Mouse (Mus musculus) macrophage (primary cell): ENCODE results near the gene Tm7sf3. TPM values are rescaled to one million over a fixed set of nuclear protein-coding genes. Genes with fewer than 3 reads are reported as not detected.

Source experiments
- H3K27ac ChIP-seq: fragments of 350-480 bp; formaldehyde crosslinking; 2 replicates; pipeline ENCODE4 v1.9.0; 2021
- H3K36me3 ChIP-seq: fragments of 350-480 bp; formaldehyde crosslinking; 2 replicates; pipeline ENCODE4 v1.9.0; 2021; ENCODE audit errors: inconsistent target
- H3K4me3 ChIP-seq: fragments of 350-480 bp; formaldehyde crosslinking; 2 replicates; pipeline ENCODE4 v1.9.0; 2021; ENCODE audit errors: inconsistent target
- H3K79me2 ChIP-seq: fragments of 350-480 bp; formaldehyde crosslinking; 2 replicates; pipeline ENCODE4 v1.9.0; 2021; ENCODE audit errors: inconsistent target
- WGBS: methylation state at CpG from one replicate; pipeline ENCODE4 v1.1.7; 2026; ENCODE audit warnings: inconsistent platforms; ENCODE audit not compliant: missing documents; 5-methylcytosine and 5-hydroxymethylcytosine counted together
- polyA plus RNA-seq: library from polyadenylated mRNA; stranded (reverse); fragments of 250-400 nt; gene quantifications from 3 replicates; pipeline ENCODE4 v1.2.4, GENCODE M21; 2018; ENCODE audit warnings: inconsistent platforms

Tm7sf3 gene
- polyA plus RNA-seq, 1 experiment from 2014 or later = 11.7 TPM

DNA sequence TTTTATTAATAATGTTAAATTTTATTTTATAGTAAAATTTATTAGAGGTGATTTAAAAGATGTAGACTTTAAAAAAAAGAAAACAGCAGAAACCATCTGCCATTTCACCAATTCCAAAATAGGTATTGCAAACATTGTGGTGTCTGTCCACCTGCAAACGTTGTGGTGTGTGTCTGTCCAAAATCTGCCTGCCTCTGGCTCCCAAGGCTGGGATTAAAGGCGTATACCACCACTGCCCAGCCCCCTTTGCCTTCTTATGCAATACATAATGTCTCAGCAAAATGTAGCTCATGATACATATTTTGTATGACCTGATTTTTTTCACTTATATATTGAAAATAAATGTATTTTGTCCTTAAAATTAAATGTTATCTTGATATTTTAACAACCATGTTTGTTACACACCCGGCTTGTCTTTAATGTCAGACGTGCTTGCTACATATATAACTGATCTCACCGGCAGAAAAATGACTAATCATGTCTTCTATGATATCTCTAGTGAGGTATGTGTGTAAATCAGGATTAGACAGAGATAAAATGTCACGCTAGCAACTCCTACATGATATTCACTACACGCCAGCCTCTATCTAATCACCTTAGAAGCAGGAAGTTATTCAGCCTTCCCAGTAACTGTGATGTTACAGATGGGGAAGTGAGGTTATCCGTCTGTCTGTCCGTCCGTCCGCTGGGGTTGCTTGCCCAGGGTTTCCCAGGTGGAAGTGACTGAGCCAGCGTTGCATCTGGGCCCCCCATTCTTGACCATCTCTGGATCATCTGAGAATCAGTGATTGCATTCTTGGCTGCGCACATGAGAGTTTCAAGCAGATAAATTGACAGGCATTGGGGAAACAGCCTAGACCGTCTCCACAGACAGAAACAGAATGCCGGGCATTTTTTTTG, 28.6 kb upstream of the Tm7sf3 start:
- H3K36me3 ChIP-seq = no peaks in the 10 kb centered on the region
- H3K27ac ChIP-seq = no peak overlapping the region
- 72% methylated on average over 15 of the region's 15 CpGs for WGBS
- no peaks in the 10 kb centered on the region for H3K79me2 ChIP-seq
- H3K4me3 ChIP-seq = no peak overlapping the region

- Histone ChIP-seq H3K79me2 (no peaks in the 10 kb centered on the region), H3K27ac (no peak overlapping the region), H3K36me3 (no peaks in the 10 kb centered on the region), H3K4me3 (no peak overlapping the region)
Observed at GRCm38 (mm10) chr6:146668606-146669005, 26.0 kb upstream of the Tm7sf3 start.

- H3K36me3 ChIP-seq = no peaks in the 10 kb centered on the region
- no peak overlapping the region for H3K4me3 ChIP-seq
- 79% methylated on average over 6 of the region's 6 CpGs for WGBS
- H3K79me2 ChIP-seq = no peaks in the 10 kb centered on the region
- no peak overlapping the region for H3K27ac ChIP-seq
Observed at GRCm38 (mm10) chr6:146666811-146667210, 24.2 kb upstream of the Tm7sf3 start.

GRCm38 (mm10) chr6:146665408-146665807, 22.8 kb upstream of the Tm7sf3 start:
- Histone ChIP-seq H3K36me3 (no peaks in the 10 kb centered on the region), H3K79me2 (no peaks in the 10 kb centered on the region), H3K4me3 (no peak overlapping the region), H3K27ac (no peak overlapping the region)
- 21% methylated on average over 1 of the region's 2 CpGs for WGBS

GRCm38 (mm10) chr6:146664917-146665316, 22.3 kb upstream of the Tm7sf3 start:
- WGBS = 97% methylated on average over 5 of the region's 5 CpGs
- no peak overlapping the region for H3K4me3 ChIP-seq
- H3K27ac ChIP-seq = no peak overlapping the region
- no peaks in the 10 kb centered on the region for H3K36me3 ChIP-seq
- no peaks in the 10 kb centered on the region for H3K79me2 ChIP-seq

DNA sequence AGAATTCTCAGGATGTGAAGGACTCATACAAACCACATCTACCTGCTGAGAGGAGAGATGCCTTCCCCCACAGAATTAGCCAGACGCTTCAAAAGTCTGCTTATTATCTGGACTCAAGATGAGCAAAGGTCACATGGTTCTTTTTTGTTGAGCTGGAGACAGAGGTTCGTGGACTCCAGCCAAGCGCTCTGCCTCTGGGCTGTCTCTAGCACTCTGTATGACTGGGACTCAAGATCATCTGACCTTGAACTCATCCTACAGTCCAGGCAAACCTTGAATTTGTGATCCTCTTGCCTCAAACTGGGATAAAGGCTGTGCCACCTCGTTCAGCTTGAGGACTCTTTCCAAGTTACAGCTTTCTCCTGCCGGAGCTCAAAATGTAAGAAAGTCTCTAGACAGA, 21.5 kb upstream of the Tm7sf3 start:
- 90% methylated on average over 5 of the region's 5 CpGs for WGBS
- Histone ChIP-seq H3K27ac (no peak overlapping the region), H3K4me3 (no peak overlapping the region), H3K36me3 (no peaks in the 10 kb centered on the region), H3K79me2 (no peaks in the 10 kb centered on the region)

DNA sequence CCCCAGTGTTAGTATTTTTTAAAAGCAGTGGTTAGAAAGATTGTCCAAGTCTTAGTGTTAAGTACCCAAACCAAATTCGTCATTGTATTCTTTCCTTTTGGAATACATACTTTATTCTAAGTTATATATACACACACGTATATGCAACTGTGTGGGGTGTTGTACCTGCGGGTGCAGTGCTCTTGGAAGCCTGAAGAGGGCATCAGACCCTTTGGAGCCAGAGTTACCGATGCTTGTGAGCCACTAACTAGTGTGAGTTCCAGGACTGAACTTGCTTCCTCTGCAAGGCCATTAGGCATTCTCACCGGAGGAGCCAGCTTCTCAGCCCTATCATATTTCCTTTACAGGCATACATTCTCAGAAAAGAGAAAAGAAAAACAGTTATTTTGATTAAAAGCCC, 20.1 kb upstream of the Tm7sf3 start:
- H3K4me3 ChIP-seq = no peak overlapping the region

DNA sequence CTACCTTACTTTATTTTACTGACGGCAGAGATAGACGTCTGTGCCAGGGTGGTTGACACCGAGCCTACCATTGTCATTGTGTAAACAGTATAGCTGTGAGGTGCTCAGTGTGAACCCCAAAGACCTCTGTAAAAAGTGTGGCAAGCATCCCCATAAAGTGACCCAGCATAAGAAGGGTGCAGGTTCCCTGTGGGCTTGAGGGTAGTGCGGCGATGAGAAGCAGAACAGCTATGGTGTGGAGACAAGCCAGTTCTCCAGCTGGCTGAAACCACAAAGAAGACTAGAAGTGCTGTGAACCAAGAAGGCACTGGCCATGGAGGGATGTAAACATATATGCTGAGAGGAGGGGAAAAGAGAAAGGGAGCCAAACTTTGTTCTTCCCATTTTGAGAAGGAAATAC, 19.0 kb upstream of the Tm7sf3 start:
- H3K4me3 ChIP-seq = no peak overlapping the region
- no peaks in the 10 kb centered on the region for H3K36me3 ChIP-seq
- H3K79me2 ChIP-seq = no peaks in the 10 kb centered on the region
- WGBS = 56% methylated on average over 5 of the region's 5 CpGs
- no peak overlapping the region for H3K27ac ChIP-seq

More for the DNA sequence above, 20.1 kb upstream of the Tm7sf3 start:
- 33% methylated on average over 5 of the region's 5 CpGs for WGBS
- Histone ChIP-seq H3K36me3 (no peaks in the 10 kb centered on the region), H3K79me2 (no peaks in the 10 kb centered on the region), H3K27ac (no peak overlapping the region)

- Histone ChIP-seq H3K79me2 (no peaks in the 10 kb centered on the region), H3K4me3 (no peak overlapping the region), H3K36me3 (no peaks in the 10 kb centered on the region), H3K27ac (no peak overlapping the region)
- WGBS = 63% methylated on average over 2 of the region's 2 CpGs
Observed at GRCm38 (mm10) chr6:146660591-146660990, 18.0 kb upstream of the Tm7sf3 start.

DNA sequence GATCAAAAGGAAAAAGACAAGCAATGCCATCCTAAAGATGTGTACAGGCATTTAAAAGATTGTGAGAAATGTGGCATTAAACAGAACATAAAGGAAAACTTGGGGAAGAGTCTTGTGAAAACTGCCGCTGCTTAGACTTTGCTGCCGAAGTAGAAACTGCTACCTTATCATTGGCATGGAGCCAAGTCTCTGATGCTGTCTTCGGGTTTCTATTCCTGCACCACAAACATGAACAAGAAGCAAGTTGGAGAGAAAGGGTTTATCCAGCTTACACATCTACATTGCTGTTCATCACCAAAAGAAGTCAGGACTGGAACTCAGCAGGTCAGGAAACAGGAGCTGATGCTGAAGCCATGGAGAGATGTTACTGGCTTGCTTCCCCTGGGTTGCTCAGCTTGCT, 10.6 kb upstream of the Tm7sf3 start:
- Histone ChIP-seq H3K4me3 (no peak overlapping the region), H3K27ac (no peak overlapping the region), H3K36me3 (peaks cover 13% of the 10 kb centered on the region), H3K79me2 (peaks cover 2% of the 10 kb centered on the region; the same call in 1 of the 2 replicates)
- 87% methylated on average over 3 of the region's 3 CpGs for WGBS

- peaks cover 18% of the 10 kb centered on the region for H3K79me2 ChIP-seq
- peaks cover 13% of the 10 kb centered on the region for H3K36me3 ChIP-seq
- H3K4me3 ChIP-seq = no peak overlapping the region
- no peak overlapping the region for H3K27ac ChIP-seq
Observed at GRCm38 (mm10) chr6:146651431-146651830, 8.8 kb upstream of the Tm7sf3 start.

DNA sequence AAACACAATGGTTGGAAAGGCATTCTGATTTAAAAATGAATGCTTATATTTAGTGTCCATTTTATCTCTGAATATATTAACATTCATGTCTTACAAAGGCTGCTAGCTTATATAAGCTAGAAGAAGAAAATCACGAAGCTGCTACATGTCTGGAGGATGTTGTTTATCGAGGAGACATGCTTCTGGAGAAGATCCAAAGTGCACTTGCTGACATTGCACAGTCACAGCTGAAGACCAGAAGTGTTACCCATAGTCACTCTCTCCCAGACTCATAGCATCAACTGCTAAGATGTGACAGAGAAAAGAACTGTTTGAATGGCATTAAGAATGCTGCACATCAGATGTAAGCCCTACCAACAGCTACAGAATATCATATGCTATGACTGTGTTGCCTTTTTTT, 7.4 kb upstream of the Tm7sf3 start:
- Histone ChIP-seq H3K4me3 (no peak overlapping the region), H3K79me2 (peaks cover 32% of the 10 kb centered on the region), H3K36me3 (peaks cover 13% of the 10 kb centered on the region), H3K27ac (no peak overlapping the region)
- WGBS = 92% methylated on average over 2 of the region's 2 CpGs

DNA sequence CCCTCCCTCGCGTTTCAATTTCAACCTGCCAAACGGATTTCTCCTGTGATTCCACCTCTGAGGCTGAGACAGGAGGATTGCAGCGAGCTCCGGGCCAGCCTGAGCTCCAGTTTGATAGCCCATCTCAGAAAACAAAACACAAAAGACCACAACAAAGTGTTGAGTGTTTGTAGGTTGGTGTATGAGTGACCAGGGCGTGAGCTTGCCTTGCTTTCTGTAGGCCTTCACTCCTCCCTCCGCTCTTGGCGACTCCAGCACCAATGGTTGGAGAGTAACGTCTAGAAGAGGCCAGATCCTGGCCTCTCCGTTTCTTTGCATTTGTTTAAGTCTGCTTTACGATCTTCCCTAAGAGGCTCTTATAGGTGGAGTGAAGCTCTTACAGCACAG, 553 bp upstream of the Tm7sf3 start:
- 25% methylated on average over 11 of the region's 11 CpGs for WGBS
- Histone ChIP-seq H3K27ac (peak overlapping the region; percentile 24; the same call in 1 of the 2 replicates), H3K4me3 (peak overlapping the region; percentile 81), H3K36me3 (no peaks in the 10 kb centered on the region), H3K79me2 (peaks cover 54% of the 10 kb centered on the region)

DNA sequence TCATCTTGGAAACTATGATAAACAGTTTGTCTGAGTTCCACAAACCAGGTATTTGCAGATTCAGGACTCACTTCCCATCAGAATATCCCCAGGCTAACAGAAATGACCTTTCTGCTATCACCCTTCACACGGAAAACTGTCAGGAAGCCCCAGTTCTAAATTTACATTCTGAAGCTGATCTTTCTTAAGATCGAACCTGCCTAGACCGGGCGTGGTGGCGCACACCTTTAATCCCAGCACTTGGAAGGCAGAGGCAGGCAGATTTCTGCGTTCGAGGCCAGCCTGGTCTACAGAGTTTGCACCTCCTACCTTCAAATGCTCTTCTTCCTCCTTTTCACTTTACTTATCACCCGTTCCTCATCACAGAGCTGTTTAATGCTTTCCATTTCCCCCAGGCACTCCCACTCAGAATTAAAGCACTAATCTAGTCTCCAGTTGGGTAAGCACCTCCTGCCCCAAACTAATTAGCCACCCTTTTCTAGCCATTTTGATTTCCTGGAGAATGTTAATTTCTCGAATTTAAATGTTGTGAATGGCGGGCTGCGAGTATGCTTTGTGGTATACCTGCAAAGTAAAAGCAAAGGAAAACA, 908 bp downstream of the Tm7sf3 start:
- H3K4me3 ChIP-seq = peak overlapping the region; percentile 23; the same call in 1 of the 2 replicates
- H3K36me3 ChIP-seq = no peaks in the 10 kb centered on the region
- H3K27ac ChIP-seq = peak overlapping the region; percentile 32
- peaks cover 41% of the 10 kb centered on the region for H3K79me2 ChIP-seq
- 45% methylated on average over 8 of the region's 11 CpGs for WGBS

DNA sequence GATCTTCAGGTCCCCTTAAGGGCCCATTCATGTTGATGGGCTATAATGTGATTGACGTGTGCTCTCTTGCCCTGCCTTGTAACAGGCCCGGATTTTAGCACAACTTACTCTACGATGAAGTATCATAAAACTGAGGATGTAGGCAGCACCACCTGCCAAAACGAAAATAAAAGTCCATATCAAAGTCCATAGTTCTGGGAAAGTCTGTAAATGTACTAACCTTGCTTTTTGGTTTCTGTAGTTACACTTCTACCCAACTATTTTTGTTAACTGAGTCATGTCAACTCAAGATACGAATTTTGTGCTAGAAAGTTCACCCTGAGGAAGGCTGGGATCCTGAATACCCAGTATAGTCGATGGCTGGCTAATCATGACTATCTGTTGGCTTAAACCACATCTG, 1.6 kb downstream of the Tm7sf3 start:
- 52% methylated on average over 6 of the region's 6 CpGs for WGBS
- Histone ChIP-seq H3K27ac (0 out of 2 replicates have a peak overlapping the region, but pooled peaks have one; percentile 32), H3K79me2 (peaks cover 34% of the 10 kb centered on the region), H3K36me3 (no peaks in the 10 kb centered on the region), H3K4me3 (no peak overlapping the region)
